Mouse (Mus musculus) embryonic fibroblast, embryonic 13.5 days (primary cell): ENCODE data around the gene Pik3r5.

ENCODE experiments used
- CTCF ChIP-seq: IDR thresholded peaks from 2 replicates; pipeline ENCODE4 v1.5.1; 2011; ENCODE audit warnings: mild to moderate bottlenecking, control low read depth, low read length, moderate library complexity, borderline replicate concordance; ENCODE audit not compliant: insufficient read depth
- POLR2A ChIP-seq: IDR thresholded peaks from 2 replicates; pipeline ENCODE4 v1.6.1; 2011; ENCODE audit warnings: low read depth, mild to moderate bottlenecking, control low read depth, low read length, moderate library complexity

DNA sequence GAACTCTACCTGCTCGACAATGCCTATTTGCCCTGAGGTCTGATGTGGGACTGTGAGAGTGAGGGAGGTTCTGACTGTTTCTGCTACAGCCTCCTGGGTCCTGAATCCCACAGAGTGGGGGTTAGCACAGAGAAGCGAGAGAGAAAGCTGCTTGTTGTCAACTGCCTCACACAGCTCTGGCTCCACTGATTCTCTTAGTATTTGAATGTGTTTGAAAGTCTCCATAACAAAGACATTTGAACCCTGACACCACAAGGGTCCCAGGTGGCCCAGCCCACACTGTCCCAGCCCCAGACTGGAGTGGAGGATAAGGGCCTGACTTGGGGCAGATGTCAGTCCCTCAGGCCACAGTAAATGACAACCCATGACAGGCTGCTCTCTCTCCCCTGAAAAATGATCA is 57.3 kb downstream of the Pik3r5 start:
- no peak for TF ChIP-seq CTCF
- TF ChIP-seq POLR2A, result no peak
